Mouse (Mus musculus) liver, embryonic 14.5 days (tissue): ENCODE results near the gene Fcer1g. TPM values are rescaled to one million over a fixed set of nuclear protein-coding genes. Genes with fewer than 3 reads are reported as not detected.

Experiments used
- ATAC-seq: fragments of 200-750 bp; cut with Nextera tagmentation; 2 replicates; pipeline ENCODE4 v1.8.0; 2017; ENCODE audit warnings: moderate number of reproducible peaks, mild to moderate bottlenecking, moderate library complexity; ENCODE audit not compliant: insufficient read depth
- DNase-seq, 3 experiments: peaks; one replicate each; pipeline ENCODE4 v3.0.0-alpha.2; 2012 to 2013; ENCODE audit warnings: low read depth in 3 of 3, low spot score in 3 of 3
- H3K27ac ChIP-seq: fragments of 300-500 bp; sonication (generic); 2 replicates; pipeline ENCODE4 v1.5.1; 2014; ENCODE audit warnings: moderate library complexity, mild to moderate bottlenecking, control low read depth, inconsistent platforms
- H3K27me3 ChIP-seq: fragments of 300-500 bp; sonication (generic); 2 replicates; pipeline ENCODE4 v1.6.1; 2014; ENCODE audit warnings: mild to moderate bottlenecking, low read length, moderate library complexity; ENCODE audit not compliant: control insufficient read depth, insufficient read depth
- H3K36me3 ChIP-seq: fragments of 300-500 bp; sonication (generic); replicated peaks from 2 replicates; pipeline ENCODE4 v1.6.1; 2014; ENCODE audit warnings: low read depth; ENCODE audit not compliant: control insufficient read depth, insufficient read depth
- H3K4me1 ChIP-seq, 2 experiments: fragments of 200-500 bp in 1 of 2; fragments of 300-500 bp in 1 of 2; sonication (generic) in 1 of 2; replicated peaks; 2 replicates each; pipeline ENCODE4 v1.6.1; 2012 to 2014; ENCODE audit warnings: antibody characterized with exemption in 1 of 2, inconsistent platforms in 1 of 2, low read length in 1 of 2; ENCODE audit not compliant: control insufficient read depth in 2 of 2, insufficient read depth in 2 of 2
- H3K4me2 ChIP-seq: fragments of 300-500 bp; sonication (generic); 2 replicates; pipeline ENCODE4 v1.6.1; 2014; ENCODE audit warnings: low read depth, mild to moderate bottlenecking, control low read depth, moderate library complexity
- H3K4me3 ChIP-seq, 2 experiments: fragments of 200-500 bp in 1 of 2; fragments of 300-500 bp in 1 of 2; sonication (generic) in 1 of 2; 2 replicates each; pipeline ENCODE4 v1.5.1; 2012 to 2014; ENCODE audit warnings: low read depth in 2 of 2, low read length in 2 of 2, mild to moderate bottlenecking in 2 of 2, control low read depth in 1 of 2, inconsistent platforms in 1 of 2, moderate library complexity in 1 of 2; ENCODE audit not compliant: insufficient read depth in 1 of 2
- H3K9ac ChIP-seq: fragments of 300-500 bp; sonication (generic); replicated peaks from 2 replicates; pipeline ENCODE4 v1.6.1; 2014; ENCODE audit warnings: mild to moderate bottlenecking, control low read depth, moderate library complexity
- H3K9me3 ChIP-seq: fragments of 300-500 bp; sonication (generic); 2 replicates; pipeline ENCODE4 v1.6.1; 2016; ENCODE audit warnings: low read length, mixed read lengths; ENCODE audit not compliant: control insufficient read depth
- CTCF ChIP-seq: IDR thresholded peaks from 2 replicates; pipeline ENCODE4 v1.5.1; 2016; ENCODE audit warnings: antibody characterized with exemption, low read depth, control low read depth
- EP300 ChIP-seq: IDR thresholded peaks from 2 replicates; pipeline ENCODE4 v1.6.1; 2016; ENCODE audit warnings: antibody characterized with exemption, low read depth
- WGBS: fragments of 180-500 bp; shearing (Covaris S2); extraction: QIAGEN DNeasy Blood & Tissue Kit; methylation state at CpG from one replicate; pipeline ENCODE4 v1.1.7; 2014; ENCODE audit not compliant: insufficient replicate concordance; 5-methylcytosine and 5-hydroxymethylcytosine counted together
- polyA plus RNA-seq, 2 experiments: library from polyadenylated mRNA; depleted of rRNA in 1 of 2; stranded (reverse) in 1 of 2; unstranded in 1 of 2; fragments of >200 nt; fragmentation: Nextera tagmentation in 1 of 2; extraction: Ambion mirVana in 1 of 2; gene quantifications; 2 replicates each; pipeline versions ENCODE4 v1.2.1 to v1.2.3; 2012 to 2014

Gene Fcer1g
- polyA plus RNA-seq, 2 experiments, result 50.1 to 104 TPM

DNA sequence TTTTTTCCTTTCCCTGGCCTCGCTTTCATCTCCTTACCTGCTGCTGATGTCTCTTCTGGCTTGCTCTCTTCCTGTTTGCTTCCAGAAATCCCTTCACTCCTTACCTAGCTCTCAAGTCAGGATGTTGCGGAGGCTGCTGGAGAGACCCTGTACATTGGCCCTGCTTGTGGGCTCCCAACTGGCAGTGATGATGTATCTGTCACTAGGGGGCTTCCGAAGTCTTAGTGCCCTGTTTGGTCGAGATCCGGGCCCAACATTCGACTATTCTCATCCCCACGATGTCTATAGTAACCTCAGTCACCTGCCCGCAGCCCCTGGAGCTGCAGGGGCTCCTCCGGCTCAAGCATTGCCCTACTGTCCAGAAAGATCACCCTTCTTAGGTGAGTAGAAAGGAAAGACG is 37.5 kb upstream of the Fcer1g start:
- H3K27me3 ChIP-seq, result no peaks in the 10 kb centered on the region
- no peaks in the 10 kb centered on the region for H3K9me3 ChIP-seq
- TF ChIP-seq EP300 (no peak), CTCF (no peak; the same call in 1 of the 2 replicates)
- no peak for DNase-seq
- H3K36me3 ChIP-seq, result peaks cover 43% of the 10 kb centered on the region
- H3K4me2 ChIP-seq, result peak overlapping the region; percentile 89
- H3K4me3 ChIP-seq, result peak overlapping the region; percentile 28 to 67
- H3K4me1 ChIP-seq, result peaks cover 17 to 20% of the 10 kb centered on the region in 2 experiments
- H3K9ac ChIP-seq, result peak overlapping the region; percentile 80
- ATAC-seq, result no peak
- peak overlapping the region; percentile 1 for H3K27ac ChIP-seq
- 49% methylated on average over 10 of the region's 10 CpGs for WGBS

DNA sequence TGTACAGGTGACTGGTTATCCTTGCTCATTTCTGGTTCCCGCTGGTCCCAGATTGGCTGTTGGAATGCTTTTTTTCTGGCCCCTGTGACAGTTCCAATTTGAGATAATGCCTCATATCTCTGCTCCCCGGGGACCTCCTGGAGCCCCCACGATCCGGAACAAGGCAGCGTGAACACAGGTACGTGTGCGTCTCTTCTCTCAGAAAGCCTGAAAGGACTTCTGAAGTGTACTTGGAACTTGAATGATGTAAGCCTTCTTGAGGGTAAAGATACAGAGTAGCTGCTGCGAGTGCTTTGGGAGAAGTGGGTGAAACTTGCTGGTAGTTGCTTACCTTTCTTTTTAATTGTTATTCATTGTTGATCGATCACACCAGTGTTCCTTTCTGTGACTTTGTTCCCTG is 37.0 kb upstream of the Fcer1g start:
- Histone ChIP-seq H3K27me3 (no peaks in the 10 kb centered on the region), H3K9me3 (no peaks in the 10 kb centered on the region), H3K27ac (peak overlapping the region; percentile 50), H3K36me3 (peaks cover 38% of the 10 kb centered on the region), H3K4me2 (peak overlapping the region; percentile 89), H3K9ac (peak overlapping the region; percentile 80), H3K4me3 (peak overlapping the region; percentile 67 to 96), H3K4me1 (peaks cover 17 to 22% of the 10 kb centered on the region in 2 experiments)
- ATAC-seq, result no peak
- peak in 1 of 3 experiments; percentile 54 for DNase-seq
- WGBS, result 27% methylated on average over 9 of the region's 9 CpGs
- 0 out of 2 replicates have a peak, but pooled peaks have one; percentile 17 for TF ChIP-seq EP300
- no peak for TF ChIP-seq CTCF

DNA sequence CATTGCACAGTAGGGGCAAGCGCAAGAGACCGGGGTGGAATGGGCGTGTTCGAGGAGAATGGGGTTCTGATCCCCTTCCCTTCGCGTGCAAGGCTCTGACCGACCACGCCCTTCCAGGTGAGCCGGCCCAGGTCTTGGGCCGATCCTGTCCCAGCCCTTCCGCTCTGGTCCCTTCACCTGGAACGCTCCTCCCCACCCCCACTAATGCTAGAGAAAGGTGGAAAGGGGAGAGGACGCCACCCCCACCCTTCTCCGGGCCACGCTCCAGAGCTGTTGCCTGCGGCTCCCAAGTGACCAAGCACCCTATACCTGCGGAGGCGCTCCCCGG is 36.4 kb upstream of the Fcer1g start:
- under 1% methylated on average over 18 of the region's 19 CpGs for WGBS
- peak overlapping the region; percentile 80 for H3K9ac ChIP-seq
- H3K4me3 ChIP-seq, result peak overlapping the region; percentile 67 to 96
- no peak for TF ChIP-seq CTCF
- no peak for TF ChIP-seq EP300
- peaks cover 32% of the 10 kb centered on the region for H3K36me3 ChIP-seq
- DNase-seq (no peak), ATAC-seq (peak; percentile 72)
- peaks cover 17 to 22% of the 10 kb centered on the region in 2 experiments for H3K4me1 ChIP-seq
- no peaks in the 10 kb centered on the region for H3K27me3 ChIP-seq
- peak overlapping the region; percentile 50 for H3K27ac ChIP-seq
- H3K9me3 ChIP-seq, result no peaks in the 10 kb centered on the region
- H3K4me2 ChIP-seq, result peak overlapping the region; percentile 89

DNA sequence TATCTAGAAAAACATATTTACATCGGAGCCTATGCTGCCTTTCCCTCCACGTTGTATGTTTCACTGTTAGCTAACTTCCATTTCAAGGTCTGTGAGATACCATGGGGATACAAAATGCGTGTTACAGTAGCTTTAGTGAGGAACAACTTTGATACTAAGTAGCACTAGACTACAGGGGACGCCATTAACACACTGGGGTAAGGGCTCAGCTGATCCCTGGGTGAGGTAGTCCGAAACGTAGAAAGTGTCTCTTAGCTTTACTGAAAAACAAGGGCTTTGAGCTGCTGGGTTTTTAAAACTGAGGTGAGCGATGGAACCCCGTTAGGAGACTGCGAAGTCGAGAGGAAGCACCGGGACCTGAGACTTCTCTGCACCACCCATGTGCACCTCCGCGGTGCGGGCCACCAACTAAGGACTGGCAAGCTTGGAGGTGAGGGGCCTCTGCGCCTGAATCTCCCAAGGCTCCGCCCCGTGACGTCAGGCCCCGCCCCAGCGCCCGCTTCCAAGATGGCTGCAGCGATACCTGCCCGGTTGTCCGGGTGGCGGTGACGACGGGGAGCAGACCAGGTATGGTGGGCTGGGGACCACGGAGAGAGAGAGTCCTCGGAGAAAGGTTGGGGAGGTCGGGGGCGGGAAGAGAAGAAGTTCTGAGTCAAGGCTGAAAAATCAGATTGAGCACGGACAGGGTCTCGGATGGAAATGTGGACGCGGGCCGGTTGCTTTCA is 35.8 kb upstream of the Fcer1g start, which contains the start of gene B4galt3:
Gene B4galt3, plus strand, starts transcription at position 481 of the 725 bp plus-strand sequence.
- Histone ChIP-seq H3K9ac (peak within 1 kb of the TSS; percentile 80), H3K4me3 (peak within 1 kb of the TSS; percentile 67 to 96), H3K27ac (peak within 1 kb of the TSS; percentile 70), H3K4me1 (peaks cover 17 to 22% of the 10 kb centered on the region in 2 experiments), H3K27me3 (no peaks in the 10 kb centered on the region), H3K9me3 (no peaks in the 10 kb centered on the region), H3K36me3 (peaks cover 27% of the 10 kb centered on the region), H3K4me2 (peak within 1 kb of the TSS; percentile 89)
- WGBS, result 3% methylated on average over 36 of the region's 36 CpGs
- ATAC-seq, result peak; percentile 93
- TF ChIP-seq CTCF, result 0 out of 2 replicates have a peak, but pooled peaks have one; percentile 14
- TF ChIP-seq EP300, result 0 out of 2 replicates have a peak, but pooled peaks have one; percentile 34
- DNase-seq, result peak; percentile 79 to 86 (median 83)

DNA sequence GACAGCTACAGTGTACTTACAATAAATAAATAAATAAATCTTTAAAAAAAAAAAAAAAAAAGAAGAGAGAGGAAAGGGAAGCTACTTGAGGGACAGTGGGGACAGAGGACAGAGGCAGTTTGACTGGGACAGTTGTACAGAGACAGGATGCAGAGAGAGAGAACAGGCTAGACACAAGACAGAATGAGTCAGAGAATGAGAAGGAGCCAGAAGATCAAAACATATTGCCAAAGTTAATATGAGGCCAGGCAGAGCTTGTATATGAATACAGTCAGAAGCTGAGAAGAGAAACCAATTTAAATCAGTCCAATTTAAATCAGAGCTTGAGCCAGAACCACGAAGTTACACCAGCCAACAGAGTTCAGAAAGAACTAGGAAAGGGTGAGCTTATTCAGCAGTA is 34.2 kb upstream of the Fcer1g start:
- H3K4me1 ChIP-seq, result peaks cover 17 to 23% of the 10 kb centered on the region in 2 experiments

More for the DNA sequence above, 34.2 kb upstream of the Fcer1g start:
- Histone ChIP-seq H3K9me3 (no peaks in the 10 kb centered on the region), H3K27ac (no peak overlapping the region), H3K9ac (no peak overlapping the region), H3K4me3 (no peak overlapping the region), H3K36me3 (peaks cover 11% of the 10 kb centered on the region), H3K27me3 (no peaks in the 10 kb centered on the region; the same call in 1 of the 2 replicates), H3K4me2 (no peak overlapping the region)
- WGBS, result 42% methylated on average over 1 of the region's 1 CpGs
- DNase-seq (no peak), ATAC-seq (no peak)
- TF ChIP-seq CTCF, result no peak
- no peak for TF ChIP-seq EP300
